Mouse (Mus musculus) bone marrow macrophage, adult 2 months (primary cell): ENCODE results near the gene Olfr668.

Source experiments
- CTCF ChIP-seq: IDR thresholded peaks from 2 replicates; pipeline ENCODE4 v1.5.1; 2012; ENCODE audit warnings: low read depth, mild to moderate bottlenecking, low read length, moderate library complexity
- POLR2A ChIP-seq: IDR thresholded peaks from 2 replicates; pipeline ENCODE4 v1.6.1; 2012; ENCODE audit warnings: mild to moderate bottlenecking, low read depth, low read length, borderline replicate concordance

GRCm38 (mm10) chr7:104895852-104896251 lies 32.0 kb downstream of the Olfr668 start, which contains the start of gene Olfr666:
- TF ChIP-seq POLR2A (no peak), CTCF (no peak)
